Mouse (Mus musculus): ENCODE data around the gene Ctsc.

Ctsc gene

DNA sequence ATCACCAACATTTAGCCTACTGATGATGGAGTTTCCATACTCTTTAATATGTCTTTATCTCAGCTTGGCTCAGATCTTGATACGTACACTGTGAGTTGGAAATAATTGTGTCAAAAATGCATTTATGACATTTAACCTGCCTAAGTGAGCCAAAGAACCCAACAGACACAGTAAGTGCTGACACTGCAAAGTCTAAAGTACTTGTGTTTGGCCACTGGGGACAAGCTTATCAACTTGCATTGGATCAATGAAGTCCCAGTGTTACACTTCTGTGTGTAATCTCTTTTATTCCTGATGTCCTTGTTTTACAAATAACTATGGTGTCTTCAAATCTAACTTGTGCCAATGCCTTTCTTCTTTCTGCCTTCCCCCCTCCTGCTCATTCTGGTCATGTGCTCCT is 18.1 kb downstream of the Ctsc start:
- DNase-seq (ENCODE audit: low spot score): no peak

DNA sequence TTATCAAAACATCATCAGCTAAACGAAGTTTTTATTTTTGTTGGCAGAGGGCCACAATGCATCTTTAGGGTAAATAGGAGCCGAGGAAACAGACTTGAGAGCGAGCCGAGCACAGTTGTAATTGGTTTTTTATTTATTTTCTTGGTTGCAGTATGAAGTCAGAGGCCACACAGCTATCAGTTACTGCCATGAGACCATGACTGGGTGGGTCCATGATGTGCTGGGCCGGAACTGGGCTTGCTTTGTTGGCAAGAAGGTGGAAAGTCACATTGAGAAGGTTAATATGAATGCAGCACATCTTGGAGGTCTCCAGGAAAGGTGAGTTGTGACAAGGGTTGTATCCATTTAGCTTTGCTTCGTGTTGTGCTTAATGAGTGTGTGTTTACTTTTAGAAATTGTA is 19.0 kb downstream of the Ctsc start:
- no peak for DNase-seq (ENCODE audit: low spot score)

DNA sequence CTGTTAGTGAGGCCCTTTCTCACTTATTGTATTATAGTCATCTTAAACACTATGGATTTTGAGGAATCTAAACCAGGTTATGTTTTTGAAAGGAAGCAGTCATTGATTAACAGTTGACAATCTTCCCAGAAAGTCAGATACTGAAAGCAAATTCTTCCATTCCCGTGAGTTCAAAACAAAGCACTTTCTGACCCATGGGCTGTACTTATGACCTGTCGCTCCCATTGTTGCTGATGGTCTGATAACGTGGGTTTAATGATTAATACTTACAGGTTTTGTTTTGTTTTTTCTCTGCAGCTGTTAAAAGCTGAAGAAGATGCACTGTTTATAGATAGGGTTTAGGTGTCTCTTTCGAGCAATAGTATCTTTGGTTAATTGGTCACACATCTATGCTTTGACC is 27.9 kb downstream of the Ctsc start:
- no peak for DNase-seq (ENCODE audit: low spot score)

DNA sequence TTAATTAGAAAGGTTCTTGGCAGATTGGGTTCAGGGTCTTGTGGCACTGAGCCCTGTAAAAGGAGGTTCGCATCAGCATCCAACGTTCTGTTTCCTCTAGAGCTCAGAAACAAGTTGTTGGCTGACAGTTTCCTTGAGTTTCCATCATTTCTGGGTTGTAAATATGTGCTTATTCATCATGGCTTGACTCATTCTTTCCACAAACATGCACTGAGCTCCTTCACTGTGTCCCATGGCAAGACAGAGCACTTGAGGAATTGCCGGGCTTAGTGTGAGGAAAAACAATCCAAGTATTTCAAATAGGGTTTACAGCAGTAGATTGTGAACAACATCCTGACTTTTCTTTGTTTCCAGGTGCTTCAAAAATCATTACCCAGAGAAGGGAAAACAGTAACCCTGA is 28.8 kb downstream of the Ctsc start:
- DNase-seq (ENCODE audit: low spot score): no peak

DNA sequence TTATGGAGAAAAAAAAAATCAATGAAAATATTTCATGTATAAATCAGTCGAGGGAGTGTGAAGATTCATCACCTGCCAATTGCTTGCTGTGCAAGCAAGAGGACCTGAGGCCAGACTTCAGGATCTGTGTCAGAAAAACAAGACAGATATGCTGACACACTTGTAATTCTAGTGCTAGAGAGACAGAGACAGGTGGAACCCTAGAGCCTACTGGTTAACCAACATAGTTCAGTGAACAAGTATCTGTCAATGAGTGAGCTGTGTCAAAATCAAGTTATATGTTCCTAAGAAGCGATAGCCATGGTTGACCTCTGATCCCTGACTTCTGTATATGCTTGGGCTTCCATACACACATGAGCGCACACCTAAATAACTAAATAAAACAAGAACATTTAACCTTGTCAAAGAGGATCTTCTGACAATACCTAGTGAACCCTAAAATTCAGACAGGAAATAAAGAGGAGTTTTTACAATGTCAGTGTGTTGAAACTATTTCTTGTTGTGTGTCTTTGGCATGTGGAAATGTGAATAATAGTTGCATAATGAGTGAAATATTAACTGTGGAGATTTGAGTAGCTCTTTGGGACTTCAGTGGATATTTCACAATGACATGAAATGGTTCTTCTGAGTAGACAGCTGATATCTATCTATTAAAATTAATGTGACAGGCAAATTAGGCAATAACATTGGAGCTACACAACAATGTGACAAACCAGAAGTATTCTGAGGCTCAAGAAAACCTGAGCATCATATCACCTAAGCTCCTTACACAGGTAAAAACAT is 32.7 kb downstream of the Ctsc start:
- DNase-seq (ENCODE audit: low spot score): no peak

DNA sequence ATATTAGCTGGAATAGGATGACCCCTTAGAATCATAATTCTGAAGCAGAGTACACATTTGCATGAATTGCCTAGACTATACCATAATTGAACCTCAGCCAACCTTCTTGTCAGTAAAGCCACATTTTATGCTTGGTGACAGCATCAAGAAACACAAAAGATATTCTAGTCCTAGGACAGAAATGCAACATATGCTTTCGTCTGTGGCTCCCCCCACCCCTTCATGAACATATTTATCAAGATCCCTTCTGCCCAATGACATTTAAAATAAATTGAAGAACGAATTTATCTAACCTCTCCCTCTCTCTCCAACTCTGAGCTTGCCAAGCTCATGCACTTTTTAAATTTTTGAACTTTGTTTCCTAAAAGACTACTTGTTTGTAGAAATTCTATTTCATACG is 38.5 kb downstream of the Ctsc start:
- no peak for DNase-seq (ENCODE audit: low spot score)

DNA sequence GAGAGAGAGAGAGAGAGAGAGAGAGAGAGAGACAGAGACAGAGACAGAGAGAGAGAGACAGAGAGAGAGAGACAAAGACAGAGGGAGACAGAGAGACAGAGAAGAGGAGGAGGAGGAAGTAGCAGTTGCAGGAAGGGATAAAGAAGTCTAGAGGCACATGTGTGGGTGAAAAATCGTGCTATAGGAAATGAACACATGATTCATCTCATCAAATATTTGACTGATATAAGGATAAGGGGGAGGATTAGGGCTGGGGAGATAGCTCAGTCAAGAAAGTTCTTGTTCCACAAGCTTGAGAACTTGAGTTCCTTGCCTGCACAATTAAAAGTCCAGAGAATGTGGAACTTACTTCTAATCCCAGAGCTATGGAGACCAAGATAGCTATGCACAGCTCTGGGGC is 40.6 kb downstream of the Ctsc start:
- no peak for DNase-seq (ENCODE audit: low spot score)

DNA sequence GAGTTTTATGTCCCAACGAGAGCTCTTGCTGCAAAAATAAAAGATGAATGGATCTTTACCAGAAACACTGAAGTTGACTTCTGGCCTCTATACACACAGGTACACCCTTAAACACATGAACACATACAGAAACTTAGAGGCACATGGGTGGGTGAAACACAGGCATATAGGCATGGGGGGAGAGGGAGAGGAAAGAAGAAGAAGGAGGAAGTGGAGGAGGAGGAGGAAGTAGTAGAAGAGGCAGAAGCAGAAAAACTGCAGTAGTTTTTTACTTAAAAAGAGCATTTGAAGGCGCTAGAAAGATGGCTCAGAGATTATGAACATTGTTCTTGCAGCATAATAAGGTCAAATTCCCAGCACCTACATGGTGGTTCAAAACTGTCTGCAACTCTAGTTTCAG is 41.0 kb downstream of the Ctsc start:
- no peak for DNase-seq (ENCODE audit: low spot score)

DNA sequence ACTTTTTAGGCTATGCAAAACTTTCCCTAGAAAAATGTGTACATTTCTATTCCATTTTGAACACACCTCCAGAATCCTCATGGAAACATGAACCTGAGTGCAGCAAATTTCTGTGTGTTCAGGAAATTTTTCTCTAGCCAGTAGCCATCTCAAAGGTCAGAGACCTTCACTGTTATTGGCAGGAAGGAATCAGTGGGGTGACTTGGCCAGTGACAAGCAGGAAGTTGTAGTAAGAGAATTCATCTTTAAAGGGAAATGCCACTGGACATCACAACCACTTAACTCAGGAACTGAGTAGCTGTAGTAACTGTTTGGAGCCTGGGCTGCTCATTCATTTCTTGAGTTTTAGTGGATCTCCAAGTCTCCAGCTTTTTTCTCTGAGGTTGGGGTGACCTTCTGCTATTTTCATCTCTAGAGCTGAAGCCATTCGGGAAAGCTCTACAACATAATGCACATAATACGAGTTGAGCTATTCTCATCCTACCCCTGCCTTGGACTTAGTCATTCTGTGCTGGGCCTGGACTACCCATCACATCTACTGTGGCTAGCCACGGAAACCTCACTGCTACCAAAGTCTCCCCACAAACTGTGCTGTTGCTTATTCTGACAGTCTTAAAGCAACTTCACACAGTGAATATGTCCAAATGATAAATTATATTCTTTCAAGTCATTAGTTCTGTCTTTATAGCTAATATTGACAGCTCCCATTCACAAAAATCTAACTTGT is 41.7 kb downstream of the Ctsc start:
- DNase-seq (ENCODE audit: low spot score): no peak

DNA sequence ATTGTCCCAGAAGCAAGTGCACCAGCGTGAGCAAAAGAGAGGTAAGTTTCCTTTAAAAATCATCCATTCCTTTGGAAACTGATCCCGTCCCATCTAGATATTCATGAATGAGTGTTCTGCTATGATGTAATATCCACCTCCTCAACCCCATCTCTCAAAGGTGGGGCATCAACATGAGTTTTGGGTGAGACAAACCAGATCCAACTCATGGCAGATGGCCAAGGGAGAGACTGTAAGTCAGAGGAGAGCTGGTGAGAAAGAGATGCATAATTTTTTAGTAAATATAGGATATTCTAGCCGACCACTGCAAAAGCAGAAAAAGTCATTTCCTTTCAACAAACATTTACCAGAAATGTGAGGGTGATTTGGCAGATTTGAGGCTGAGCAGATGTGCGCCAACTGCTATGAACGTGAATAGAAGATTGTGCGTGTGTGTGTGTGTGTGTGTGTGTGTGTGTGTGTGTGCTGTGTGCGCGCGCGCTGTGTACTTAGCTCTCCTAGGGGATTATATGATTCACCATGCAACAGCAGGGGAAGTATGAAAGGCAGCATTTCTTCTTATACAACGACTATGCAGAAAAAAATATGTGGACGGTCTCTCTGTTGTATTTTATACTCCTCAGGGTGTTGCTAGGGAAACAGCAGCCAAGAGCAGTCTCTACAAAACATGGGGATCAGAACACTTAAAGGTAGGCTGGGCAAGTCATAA is 42.9 kb downstream of the Ctsc start:
- no peak for DNase-seq (ENCODE audit: low spot score)

DNA sequence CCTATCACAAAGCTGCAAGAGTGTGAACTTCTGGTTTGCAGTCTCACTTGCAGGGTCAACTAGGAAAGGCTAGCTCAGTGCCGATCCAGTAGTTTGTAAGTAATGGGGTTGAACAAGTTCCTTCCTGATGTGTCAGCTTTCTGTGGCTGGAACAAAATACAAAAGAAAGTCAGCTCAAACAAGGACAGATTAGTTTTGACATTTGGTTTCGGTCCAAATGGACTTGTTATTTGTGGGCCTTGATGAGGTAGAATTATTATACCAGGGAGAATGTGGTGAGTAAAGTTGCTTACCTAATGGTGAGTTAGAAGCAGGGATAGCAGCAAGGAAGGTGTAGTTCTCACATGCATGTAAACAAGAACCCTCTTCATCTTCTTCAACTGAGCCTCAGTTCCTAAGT is 44.5 kb downstream of the Ctsc start:
- no peak for DNase-seq (ENCODE audit: low spot score)

DNA sequence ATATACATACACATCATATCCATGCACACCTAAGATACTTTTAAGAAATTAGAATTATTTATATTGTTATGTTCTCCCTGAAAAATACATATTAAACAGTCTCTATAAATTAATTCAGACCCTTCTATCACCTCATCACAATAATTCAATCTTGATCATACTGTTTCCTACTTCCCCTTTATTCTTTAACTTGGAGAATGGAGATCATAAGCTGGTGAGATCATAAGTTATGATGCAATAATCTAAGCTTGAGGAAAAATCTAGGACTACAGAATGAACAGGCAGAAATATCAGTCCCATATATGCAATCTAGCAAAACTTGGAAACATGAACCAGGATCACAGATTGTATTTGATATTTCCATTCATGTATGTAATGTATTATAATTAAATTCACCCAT is 49.6 kb downstream of the Ctsc start:
- DNase-seq (ENCODE audit: low spot score): no peak

DNA sequence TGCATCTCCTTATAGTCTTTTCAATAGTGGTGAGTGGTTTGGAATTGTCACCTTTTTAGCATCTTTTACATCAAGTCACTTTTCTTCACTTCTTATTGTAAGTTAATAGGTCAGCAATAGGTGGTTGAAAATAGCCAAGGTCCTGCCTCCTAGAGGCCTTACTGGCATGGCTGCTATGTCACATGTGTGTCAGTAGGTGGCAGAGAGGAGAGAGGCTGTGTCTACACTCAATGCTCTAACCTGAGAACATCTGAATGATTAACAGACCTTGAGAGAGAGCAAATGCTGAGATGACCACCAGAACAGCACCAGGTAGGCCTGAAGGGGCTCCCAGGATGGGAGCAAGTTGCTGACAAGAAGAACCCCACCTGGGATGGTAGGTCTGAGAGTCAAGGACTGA is 65.9 kb downstream of the Ctsc start:
- no peak for DNase-seq (ENCODE audit: low spot score)

DNA sequence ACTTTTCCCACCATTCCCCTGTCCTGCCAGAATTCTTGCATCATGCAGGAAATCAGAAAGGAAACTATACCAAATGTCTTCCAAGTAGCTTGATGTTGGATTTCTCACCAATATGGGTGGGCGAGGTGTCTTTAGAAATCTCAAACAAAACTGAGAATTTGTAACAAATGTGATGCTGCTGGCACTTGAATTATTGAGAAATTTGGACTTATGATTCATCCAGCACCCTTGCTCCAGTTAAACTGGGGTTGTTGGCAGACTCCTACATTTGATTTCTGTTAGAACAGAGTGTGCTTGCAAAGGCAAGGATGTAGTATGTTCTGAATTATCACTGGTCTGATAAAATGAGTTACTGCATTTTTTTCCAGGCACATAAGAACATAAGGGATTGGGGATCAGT is 68.2 kb downstream of the Ctsc start:
- DNase-seq (ENCODE audit: low spot score): no peak

DNA sequence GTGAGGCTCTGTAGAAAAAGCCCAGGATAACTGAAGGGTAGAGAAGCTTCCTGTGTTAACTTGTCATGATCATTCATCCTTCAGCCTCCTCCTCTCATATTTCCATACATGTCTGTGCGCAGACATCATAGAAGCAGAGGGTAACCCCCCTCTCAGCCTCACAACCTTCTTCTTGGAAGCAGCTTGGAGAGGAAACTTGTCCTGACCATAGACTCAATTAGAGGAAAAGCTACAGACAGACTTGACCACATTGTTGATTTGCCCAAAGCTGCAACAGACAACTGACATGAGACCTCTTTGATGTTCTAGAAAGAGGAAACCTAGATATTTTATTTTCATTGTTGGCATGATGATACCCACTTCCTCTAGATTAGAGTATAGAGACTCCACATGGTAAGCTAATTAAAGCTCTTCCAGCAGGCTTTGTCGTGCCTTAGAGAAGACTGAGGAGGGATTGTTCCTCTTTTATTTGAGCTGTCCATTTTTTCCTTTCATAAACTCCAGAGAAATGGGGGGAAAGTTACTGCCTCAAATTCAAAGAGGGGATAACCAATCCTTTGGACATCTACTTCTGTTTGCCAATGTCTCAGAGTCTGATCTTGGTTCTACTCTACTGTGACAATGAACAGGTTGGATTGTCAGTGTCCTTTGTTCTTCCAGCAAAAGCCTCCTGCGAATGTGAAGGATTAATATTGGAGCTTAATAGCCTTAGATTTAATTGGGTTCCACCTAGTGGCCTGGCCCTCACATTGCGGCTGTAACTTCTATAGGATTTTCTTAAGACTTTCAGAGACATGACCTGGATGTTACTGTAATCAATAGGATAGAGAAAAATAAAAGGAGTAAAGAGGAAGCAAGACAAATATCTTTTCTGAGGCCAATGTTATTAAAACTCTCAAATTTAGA is 79.2 kb downstream of the Ctsc start:
- DNase-seq (ENCODE audit: low spot score): peak; percentile 18

DNA sequence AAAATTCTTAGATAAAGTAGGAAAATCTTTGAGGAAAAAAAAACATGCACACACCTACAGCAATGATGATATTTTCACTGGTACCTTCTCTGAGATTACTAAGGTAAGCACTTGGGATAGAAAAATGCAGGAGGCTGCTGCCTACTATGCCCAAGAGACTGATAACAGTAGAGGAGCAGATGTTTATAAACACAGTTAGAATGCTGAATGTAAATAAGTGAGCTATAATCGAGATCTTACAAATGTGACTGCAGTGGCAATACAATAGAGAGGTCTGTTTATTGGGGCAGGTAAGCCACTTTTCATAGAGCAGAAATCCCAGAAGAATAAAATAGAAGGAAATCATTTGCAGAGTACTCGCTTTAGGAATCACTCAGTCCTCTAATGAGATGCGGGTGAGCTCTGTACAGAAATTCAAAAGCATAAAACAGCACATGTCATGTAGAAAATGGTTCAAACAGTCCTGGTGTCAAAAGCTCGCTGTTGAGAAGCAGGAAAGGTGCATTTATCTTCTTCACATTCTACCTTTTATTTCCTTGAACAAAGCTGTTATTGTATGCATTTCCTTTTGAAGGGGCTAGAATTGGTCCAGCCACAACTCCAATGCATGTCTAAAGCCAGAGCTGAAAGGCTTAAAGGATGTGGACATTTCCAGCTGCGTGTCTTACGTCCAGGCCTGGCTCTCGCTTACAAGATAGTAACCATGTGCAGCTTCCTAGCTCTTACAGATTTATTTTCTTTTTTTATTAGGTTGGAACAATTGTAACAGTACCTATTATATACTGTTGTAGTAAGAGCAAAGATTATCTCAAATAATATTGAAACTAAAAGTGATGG is 80.4 kb downstream of the Ctsc start:
- no peak for DNase-seq (ENCODE audit: low spot score)
